27 mouse cellular contexts compared by ENCODE assay signal in genomic region chr16:45255183-45255861, GRCm38 (mm10). TPM values are rescaled to one million over a fixed set of nuclear protein-coding genes. Genes with fewer than 3 reads are reported as not detected.
"Had no signal": no experiment of that assay in that cellular context is flagged by ENCODE, and none has a peak within 500 bp of the region (broad histone marks: within the 10 kb centered on the region; RNA-seq: fewer than 3 reads in every experiment).

No protein-coding gene starts in this region.

- ATAC-seq: forebrain, embryonic 16.5 days; hindbrain, embryonic 16.5 days; inflammation-experienced regulatory T-cells, adult 6 months; intestine, embryonic 15.5 days; intestine, postnatal 0 days had no signal

- H3K9me3 ChIP-seq: heart, embryonic 10.5 days; heart, embryonic 12.5 days; hindbrain, embryonic 10.5 days; hindbrain, embryonic 12.5 days; intestine, embryonic 15.5 days; limb, embryonic 10.5 days; limb, embryonic 12.5 days had no signal

- H3K27ac ChIP-seq: gastrocnemius, adult 2 months; heart, embryonic 10.5 days; hindbrain, embryonic 10.5 days; hindbrain, embryonic 12.5 days; hindbrain, embryonic 14.5 days; intestine, embryonic 15.5 days; layer of hippocampus, adult 2 months; left cerebral cortex, adult 2 months; limb, embryonic 10.5 days; limb, embryonic 12.5 days had no signal

- H3K4me2 ChIP-seq: heart, embryonic 12.5 days; hindbrain, embryonic 12.5 days; hindbrain, embryonic 14.5 days; intestine, embryonic 15.5 days; limb, embryonic 12.5 days had no signal

- H3K4me3 ChIP-seq: gastrocnemius, adult 2 months; heart, embryonic 10.5 days; heart, embryonic 12.5 days; hindbrain, embryonic 10.5 days; hindbrain, embryonic 12.5 days; intestine, embryonic 15.5 days; layer of hippocampus, adult 2 months; left cerebral cortex, adult 2 months; limb, embryonic 10.5 days; limb, embryonic 12.5 days had no signal

- H3K27me3 ChIP-seq: heart, embryonic 12.5 days; hindbrain, embryonic 12.5 days; intestine, embryonic 15.5 days; limb, embryonic 12.5 days had no signal

- DNase-seq: gastrocnemius, adult 2 months; gastrocnemius, postnatal 10 days; gastrocnemius, postnatal 25 days; heart, adult 18-20 months; heart, postnatal 10 days; heart, postnatal 4 days; kidney, adult 18-20 months; kidney, adult 8-10 months; kidney, postnatal 10 days; kidney, postnatal 25 days; kidney, postnatal 4 days had no signal

- H3K36me3 ChIP-seq: heart, embryonic 10.5 days; heart, embryonic 12.5 days; hindbrain, embryonic 10.5 days; hindbrain, embryonic 12.5 days; intestine, embryonic 15.5 days; limb, embryonic 10.5 days; limb, embryonic 12.5 days had no signal

- H3K4me1 ChIP-seq: heart, embryonic 10.5 days; heart, embryonic 12.5 days; hindbrain, embryonic 10.5 days; hindbrain, embryonic 12.5 days; intestine, embryonic 15.5 days; limb, embryonic 10.5 days; limb, embryonic 12.5 days had no signal

- H3K9ac ChIP-seq: heart, embryonic 12.5 days; hindbrain, embryonic 12.5 days; hindbrain, embryonic 14.5 days; intestine, embryonic 15.5 days; limb, embryonic 12.5 days had no signal

RNA-seq across cellular contexts. Expression of gene Btla, which starts 31.2 kb away (rescaled TPM):
- polyA plus RNA-seq: heart, embryonic 10.5 days; heart, embryonic 12.5 days; heart, embryonic 14.5 days; hindbrain, embryonic 14.5 days; kidney, embryonic 14.5 days had no signal
